Mouse (Mus musculus) testis, adult 2 months (tissue): ENCODE results near the gene Ube2o.

Experiments
- CTCF ChIP-seq: fragments of 200-500 bp; IDR thresholded peaks from 2 replicates; pipeline ENCODE4 v1.5.1; 2012; ENCODE audit warnings: low read depth, mild to moderate bottlenecking, inconsistent platforms, low read length, moderate library complexity; ENCODE audit not compliant: control insufficient read depth, insufficient read depth, insufficient replicate concordance
- POLR2A ChIP-seq: fragments of 200-500 bp; IDR thresholded peaks from 2 replicates; pipeline ENCODE4 v1.6.1; 2012; ENCODE audit warnings: low read depth, mild to moderate bottlenecking, inconsistent platforms, low read length, moderate library complexity; ENCODE audit not compliant: control insufficient read depth

DNA sequence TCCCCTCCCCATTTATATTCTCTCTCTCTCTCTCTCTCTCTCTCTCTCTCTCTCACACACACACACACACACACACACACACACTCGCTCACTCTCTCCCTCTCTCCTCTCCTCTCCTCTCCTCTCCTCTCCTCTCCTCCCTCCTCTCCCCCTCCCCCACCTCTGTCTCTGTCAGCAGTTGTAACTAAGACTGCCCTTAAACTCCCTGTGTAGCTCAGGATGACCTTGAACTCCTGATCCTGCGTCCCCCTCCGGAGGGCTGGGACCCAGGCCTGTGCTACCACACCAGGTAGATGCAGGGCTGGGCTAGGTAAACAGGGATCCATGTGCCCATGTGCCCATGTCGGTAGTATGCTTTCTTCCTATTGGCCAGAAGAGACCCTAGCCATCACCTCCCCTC, 10.4 kb upstream of the Ube2o start:
- no peak for TF ChIP-seq CTCF
- TF ChIP-seq POLR2A = no peak
